Mouse (Mus musculus): ENCODE results near the gene Zfp513. TPM values are rescaled to one million over a fixed set of nuclear protein-coding genes. Genes with fewer than 3 reads are reported as not detected.

Zfp513 gene
- polyA plus RNA-seq (2016; fragmentation: Nextera tagmentation; extraction: Ambion mirVana), result 24.2 and 27.3 TPM in 2 replicates

DNA sequence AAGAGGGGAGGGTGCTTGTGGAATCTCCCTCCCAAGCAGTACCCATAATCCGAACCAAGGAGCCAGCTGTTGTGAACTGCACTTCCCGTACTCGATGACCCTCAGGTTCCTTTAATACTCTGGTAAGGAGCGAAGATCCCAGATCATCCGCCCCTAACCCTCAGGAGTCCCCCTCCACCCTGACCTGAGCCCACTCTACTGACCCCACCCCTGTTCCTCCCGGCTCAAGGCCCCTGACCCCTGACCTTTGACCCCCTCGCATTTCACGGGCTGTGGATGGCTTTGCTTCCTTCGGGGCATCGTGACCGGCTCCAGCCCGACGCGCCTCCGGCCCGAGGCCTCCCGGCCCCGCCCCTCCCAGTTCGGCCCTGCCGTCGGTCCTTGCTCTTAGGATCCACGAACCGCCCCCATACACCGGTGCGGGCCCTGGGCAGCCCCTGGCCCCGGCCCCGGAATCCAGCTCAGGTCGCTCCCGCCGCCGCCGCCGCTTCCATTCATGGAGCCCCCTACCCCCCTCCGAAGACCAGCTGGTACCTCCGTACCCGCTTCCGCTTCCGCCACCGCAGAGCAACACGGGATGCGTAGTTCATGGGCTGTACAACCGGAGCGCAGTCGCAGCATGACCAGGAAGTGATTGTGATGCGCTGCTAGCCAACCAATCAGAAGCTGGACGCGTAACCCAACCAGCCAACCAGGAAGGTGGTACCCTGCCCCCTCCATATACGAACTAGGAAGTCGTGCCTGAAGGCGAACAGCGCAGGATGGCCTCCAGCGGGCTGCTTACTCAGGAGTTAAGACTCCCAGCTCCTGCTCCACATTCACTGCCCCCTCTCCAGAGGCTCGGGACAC lies at the start of gene Zfp513:
Gene Zfp513, minus strand, starts transcription at position 562 of the 849 bp plus-strand sequence.
- Histone ChIP-seq H3K36me3 (peaks cover 81% of the 10 kb centered on the region), H3K4me1 (peaks cover 23% of the 10 kb centered on the region), H3K27me3 (replicated peaks) (no peaks in the 10 kb centered on the region), H3K4me2 (replicated peaks) (peak within 1 kb of the TSS; percentile 87), H3K4me3 (peak within 1 kb of the TSS; percentile 88), H3K9me3 (peaks cover 5% of the 10 kb centered on the region), H3K9ac (peak within 1 kb of the TSS; percentile 88), H3K27ac (peak within 1 kb of the TSS; percentile 72)
- ATAC-seq (ENCODE audit: low FRiP score, low read depth), result peak; percentile 96
- WGBS, result under 1% methylated on average over 53 of the region's 53 CpGs

- peaks cover 90% of the 10 kb centered on the region for H3K36me3 ChIP-seq
- H3K9ac ChIP-seq, result 0 out of 2 replicates have a peak within 1 kb of the TSS, but pooled peaks have one; percentile 26
- H3K9me3 ChIP-seq, result no peaks in the 10 kb centered on the region
- peaks cover 9% of the 10 kb centered on the region for H3K4me1 ChIP-seq
- peak within 1 kb of the TSS; percentile 46 for H3K4me2 ChIP-seq (replicated peaks)
- WGBS, result 11% methylated on average over 47 of the region's 47 CpGs
- H3K27ac ChIP-seq, result no peak within 1 kb of the TSS
- peak within 1 kb of the TSS; percentile 16; the same call in 1 of the 2 replicates for H3K4me3 ChIP-seq
- peak; percentile 50 for ATAC-seq (ENCODE audit: low FRiP score, low read depth)
- peaks cover 9% of the 10 kb centered on the region; the same call in 1 of the 2 replicates for H3K27me3 ChIP-seq (replicated peaks)
Measured at GRCm38 (mm10) chr5:31251541-31252101, 49.5 kb upstream of the Zfp513 start, which contains the start of gene Krtcap3. Gene Krtcap3, plus strand, starts transcription at chr5:31251691.

GRCm38 (mm10) chr5:31250716-31251115 lies 48.6 kb upstream of the Zfp513 start:
- peaks cover 9% of the 10 kb centered on the region; the same call in 1 of the 2 replicates for H3K27me3 ChIP-seq (replicated peaks)
- 69% methylated on average over 4 of the region's 4 CpGs for WGBS
- H3K9ac ChIP-seq, result no peak overlapping the region
- no peak; the same call in 1 of the 2 replicates for ATAC-seq (ENCODE audit: low FRiP score, low read depth)
- peaks cover 96% of the 10 kb centered on the region for H3K36me3 ChIP-seq
- no peak overlapping the region for H3K4me2 ChIP-seq (replicated peaks)
- H3K27ac ChIP-seq, result no peak overlapping the region
- H3K9me3 ChIP-seq, result no peaks in the 10 kb centered on the region
- H3K4me3 ChIP-seq, result no peak overlapping the region
- H3K4me1 ChIP-seq, result peaks cover 9% of the 10 kb centered on the region

- H3K27ac ChIP-seq, result no peak overlapping the region
- peak overlapping the region; percentile 98 for H3K4me3 ChIP-seq
- peaks cover 10% of the 10 kb centered on the region for H3K4me1 ChIP-seq
- WGBS, result 26% methylated on average over 10 of the region's 10 CpGs
- H3K9me3 ChIP-seq, result no peaks in the 10 kb centered on the region; the same call in 1 of the 2 replicates
- H3K4me2 ChIP-seq (replicated peaks), result peak overlapping the region; percentile 68
- no peaks in the 10 kb centered on the region for H3K27me3 ChIP-seq (replicated peaks)
- peak overlapping the region; percentile 97 for H3K9ac ChIP-seq
- H3K36me3 ChIP-seq, result peaks cover 36% of the 10 kb centered on the region
- no peak for ATAC-seq (ENCODE audit: low FRiP score, low read depth)
Measured at GRCm38 (mm10) chr5:31242191-31242590, 40.1 kb upstream of the Zfp513 start.

GRCm38 (mm10) chr5:31241522-31242034 lies 39.5 kb upstream of the Zfp513 start:
- Histone ChIP-seq H3K27me3 (replicated peaks) (no peaks in the 10 kb centered on the region), H3K9ac (peak overlapping the region; percentile 97), H3K36me3 (peaks cover 30% of the 10 kb centered on the region), H3K9me3 (no peaks in the 10 kb centered on the region; the same call in 1 of the 2 replicates), H3K4me3 (peak overlapping the region; percentile 98), H3K4me1 (peaks cover 10% of the 10 kb centered on the region), H3K4me2 (replicated peaks) (peak overlapping the region; percentile 68), H3K27ac (no peak overlapping the region)
- ATAC-seq (ENCODE audit: low FRiP score, low read depth), result peak; percentile 0; the same call in 1 of the 2 replicates
- 1% methylated on average over 13 of the region's 13 CpGs for WGBS

DNA sequence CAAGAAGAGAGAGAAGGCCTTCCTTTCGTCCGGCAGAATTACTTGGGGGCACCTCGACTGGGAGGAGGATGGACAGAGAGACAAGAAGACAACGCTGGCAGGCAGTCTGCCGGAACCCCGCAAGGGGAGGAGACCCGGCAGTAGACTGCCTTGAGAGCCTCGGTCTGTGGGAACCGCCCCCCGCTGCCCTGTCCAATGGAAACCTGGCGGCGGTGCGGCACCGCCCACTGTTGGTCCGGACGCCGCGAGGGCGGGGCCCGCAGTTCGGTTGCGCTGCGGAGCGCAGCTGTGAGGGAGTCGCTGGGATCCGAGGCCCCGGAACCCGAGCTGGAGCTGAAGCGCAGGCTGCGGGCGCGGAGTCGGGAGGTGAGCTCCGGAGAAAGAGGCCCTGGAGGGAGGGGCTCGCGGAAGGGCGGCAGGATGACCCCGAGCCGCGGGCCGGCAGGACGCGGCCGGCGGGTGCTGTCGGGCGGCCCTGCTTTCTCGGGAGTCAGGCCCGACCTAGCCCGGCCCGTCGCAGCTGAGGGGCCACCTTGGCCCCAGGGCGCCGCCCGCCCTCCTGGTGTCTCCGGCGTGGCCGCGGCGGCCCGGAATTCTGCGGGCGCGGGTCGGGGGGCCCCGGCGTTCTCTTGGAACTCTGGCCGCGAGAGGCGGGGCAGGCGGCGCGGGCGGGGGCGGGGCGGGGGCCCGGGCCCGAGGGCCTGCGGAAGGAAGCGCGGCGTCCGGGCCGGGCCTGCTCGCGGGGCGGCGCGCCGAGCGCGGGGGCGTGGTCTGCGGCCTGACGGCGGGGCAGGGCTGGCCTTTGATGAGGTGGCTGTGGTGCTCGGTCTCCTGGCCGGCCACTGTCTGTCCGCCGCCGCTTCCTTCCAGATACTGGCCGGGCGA lies 38.8 kb upstream of the Zfp513 start, which contains the start of the genes Nrbp1 and Gm9970:
Gene Nrbp1, plus strand, starts transcription at position 228 of the 885 bp plus-strand sequence.
Gene Gm9970, minus strand, starts transcription at position 596 of the 885 bp plus-strand sequence.
- Histone ChIP-seq H3K9me3 (peaks cover 3% of the 10 kb centered on the region), H3K27me3 (replicated peaks) (no peaks in the 10 kb centered on the region), H3K27ac (peak within 1 kb of the TSS; percentile 96), H3K4me3 (peak within 1 kb of the TSS; percentile 98), H3K4me2 (replicated peaks) (peak within 1 kb of the TSS; percentile 68), H3K9ac (peak within 1 kb of the TSS; percentile 97), H3K4me1 (peaks cover 10% of the 10 kb centered on the region), H3K36me3 (peaks cover 23% of the 10 kb centered on the region)
- under 1% methylated on average over 91 of the region's 103 CpGs for WGBS
- peak; percentile 99 for ATAC-seq (ENCODE audit: low FRiP score, low read depth)

DNA sequence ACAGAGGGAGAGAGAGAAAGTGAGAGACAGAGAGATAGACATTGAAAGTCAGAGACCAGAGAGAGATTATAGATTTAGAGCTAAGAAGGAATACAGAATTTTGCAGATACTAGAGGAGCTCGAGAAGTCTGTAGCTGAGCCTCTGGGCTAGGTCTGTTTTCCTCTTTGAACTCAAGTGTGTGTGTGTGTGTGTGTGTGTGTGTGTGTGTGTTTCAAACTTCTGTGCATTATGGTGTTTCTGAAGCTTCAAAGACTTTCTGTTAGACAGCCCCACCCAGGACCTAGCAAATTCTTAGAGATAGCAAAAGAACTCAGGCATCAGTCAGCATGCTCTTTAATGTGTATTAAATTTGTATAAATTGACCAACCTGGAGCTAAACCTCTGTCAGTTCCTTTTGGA lies 24.5 kb upstream of the Zfp513 start:
- no peaks in the 10 kb centered on the region for H3K9me3 ChIP-seq
- H3K36me3 ChIP-seq, result no peaks in the 10 kb centered on the region
- no peaks in the 10 kb centered on the region for H3K4me1 ChIP-seq
- WGBS, result 81% methylated on average over 1 of the region's 1 CpGs
- H3K4me2 ChIP-seq (replicated peaks), result no peak overlapping the region
- no peak overlapping the region for H3K4me3 ChIP-seq
- H3K27ac ChIP-seq, result no peak overlapping the region
- no peaks in the 10 kb centered on the region for H3K27me3 ChIP-seq (replicated peaks)
- no peak overlapping the region for H3K9ac ChIP-seq
- ATAC-seq (ENCODE audit: low FRiP score, low read depth), result no peak

DNA sequence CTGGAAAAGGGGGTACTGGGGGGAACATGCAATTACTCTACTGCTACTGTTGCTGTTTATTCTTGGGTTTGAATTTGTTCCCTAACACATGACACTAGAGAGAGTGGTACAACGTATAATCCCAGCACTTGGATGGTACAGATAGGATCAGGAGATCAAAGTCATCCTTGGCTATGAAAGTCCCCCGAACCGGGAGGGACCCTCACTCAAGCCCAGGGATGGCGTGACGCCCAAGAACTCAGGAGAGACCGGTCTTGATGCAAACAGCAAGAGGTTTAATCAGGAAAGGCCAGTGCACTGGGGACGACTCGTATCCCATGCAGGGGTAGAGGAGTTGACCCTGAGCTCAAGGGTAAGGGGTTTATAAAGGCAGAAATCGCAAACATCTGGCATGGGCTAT lies 20.6 kb upstream of the Zfp513 start:
- ATAC-seq (ENCODE audit: low FRiP score, low read depth), result no peak
- Histone ChIP-seq H3K4me3 (no peak overlapping the region), H3K4me1 (peaks cover 6% of the 10 kb centered on the region), H3K9ac (no peak overlapping the region), H3K36me3 (no peaks in the 10 kb centered on the region), H3K4me2 (replicated peaks) (no peak overlapping the region), H3K9me3 (no peaks in the 10 kb centered on the region), H3K27ac (no peak overlapping the region), H3K27me3 (replicated peaks) (no peaks in the 10 kb centered on the region)
- WGBS, result 93% methylated on average over 9 of the region's 9 CpGs

- Histone ChIP-seq H3K9ac (peak overlapping the region; percentile 94), H3K27ac (peak overlapping the region; percentile 88), H3K27me3 (replicated peaks) (no peaks in the 10 kb centered on the region), H3K4me1 (peaks cover 6% of the 10 kb centered on the region), H3K36me3 (no peaks in the 10 kb centered on the region), H3K4me2 (replicated peaks) (peak overlapping the region; percentile 84), H3K9me3 (no peaks in the 10 kb centered on the region), H3K4me3 (peak overlapping the region; percentile 96)
- ATAC-seq (ENCODE audit: low FRiP score, low read depth), result no peak
- WGBS, result 14% methylated on average over 11 of the region's 11 CpGs
Measured at GRCm38 (mm10) chr5:31221304-31221945, 19.3 kb upstream of the Zfp513 start.

DNA sequence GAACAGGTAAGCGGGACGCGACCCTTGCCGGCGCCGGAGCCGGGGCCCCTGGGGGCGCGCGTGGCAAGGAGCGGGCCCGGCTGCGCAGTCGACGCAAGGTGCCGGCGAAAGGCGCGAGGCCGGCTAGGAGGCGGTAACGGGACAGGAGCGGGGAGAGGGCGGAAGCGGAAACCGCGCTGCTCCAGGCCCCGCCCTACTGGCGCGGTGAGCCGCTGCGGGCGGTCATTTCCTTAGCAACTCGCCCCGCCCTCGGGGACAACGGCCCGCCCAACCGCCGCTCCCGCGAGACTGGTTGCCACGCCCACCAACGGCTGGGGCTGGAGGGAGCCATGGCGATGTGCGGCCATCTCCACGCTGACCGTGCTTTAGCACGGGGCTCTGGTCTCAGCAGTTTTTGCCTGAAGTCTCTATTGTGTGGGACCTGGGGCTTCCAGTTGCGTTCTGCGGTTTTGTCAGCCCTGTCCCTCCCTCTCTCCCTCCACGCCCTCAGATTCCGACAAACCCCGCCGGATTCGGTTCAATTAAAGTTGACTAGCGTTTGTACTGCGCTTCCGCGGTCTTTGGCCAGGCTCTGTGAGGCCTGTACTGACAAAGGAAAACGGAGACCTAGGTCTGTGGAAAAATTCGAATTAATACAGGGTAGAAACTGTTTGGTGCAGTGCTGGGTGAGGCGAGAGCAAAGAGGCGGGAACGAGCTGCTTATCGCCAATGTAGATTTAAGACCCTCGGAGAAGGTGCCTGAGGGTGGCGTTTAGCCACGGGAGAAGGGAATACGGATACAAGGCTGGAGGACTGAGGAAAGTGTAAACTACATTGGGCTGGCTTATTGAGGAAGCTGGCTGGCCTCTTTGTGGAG lies 18.6 kb upstream of the Zfp513 start, which contains the start of gene Ppm1g:
Gene Ppm1g, minus strand, starts transcription at position 240 of the 856 bp plus-strand sequence.
- ATAC-seq (ENCODE audit: low FRiP score, low read depth), result peak; percentile 95
- Histone ChIP-seq H3K9me3 (no peaks in the 10 kb centered on the region), H3K4me3 (peak within 1 kb of the TSS; percentile 96), H3K27me3 (replicated peaks) (no peaks in the 10 kb centered on the region), H3K4me2 (replicated peaks) (peak within 1 kb of the TSS; percentile 84), H3K4me1 (peaks cover 6% of the 10 kb centered on the region), H3K9ac (peak within 1 kb of the TSS; percentile 94), H3K36me3 (no peaks in the 10 kb centered on the region), H3K27ac (peak within 1 kb of the TSS; percentile 90)
- under 1% methylated on average over 70 of the region's 70 CpGs for WGBS

Measured in neural tube, embryonic 12.5 days (tissue).